Mouse (Mus musculus) limb, embryonic 11.5 days (tissue): Measurements from ENCODE around the gene Osbpl11. TPM values are rescaled to one million over a fixed set of nuclear protein-coding genes. Genes with fewer than 3 reads are reported as not detected.
"Not testable (repeated sequence)": the region's sequence is repeated elsewhere in the genome, so short reads cannot be mapped to it uniquely, and the experiment has no call there.

Experiments
- ATAC-seq: fragments of 200-750 bp; cut with Nextera tagmentation; 2 replicates; pipeline ENCODE4 v1.8.0; 2017; ENCODE audit warnings: low read depth; ENCODE audit not compliant: insufficient number of reproducible peaks, low FRiP score, low TSS enrichment
- DNase-seq: peaks from one replicate; pipeline ENCODE4 v3.0.0-alpha.2; 2015; ENCODE audit warnings: low spot score
- H3K27ac ChIP-seq: fragments of 300-500 bp; sonication (generic); replicated peaks from 2 replicates; pipeline ENCODE4 v1.5.1; 2014; ENCODE audit warnings: low read depth, mild to moderate bottlenecking, low read length
- H3K27me3 ChIP-seq: fragments of 300-500 bp; sonication (generic); 2 replicates; pipeline ENCODE4 v1.6.1; 2014; ENCODE audit warnings: mild to moderate bottlenecking, low read length, mixed read lengths; ENCODE audit not compliant: control insufficient read depth, insufficient read depth
- H3K36me3 ChIP-seq: fragments of 300-500 bp; sonication (generic); 2 replicates; pipeline ENCODE4 v1.6.1; 2014; ENCODE audit warnings: mild to moderate bottlenecking, low read length, moderate library complexity, mixed read lengths; ENCODE audit not compliant: control insufficient read depth, insufficient read depth
- H3K4me1 ChIP-seq: fragments of 300-500 bp; sonication (generic); 2 replicates; pipeline ENCODE4 v1.6.1; 2014; ENCODE audit warnings: low read length, mixed read lengths; ENCODE audit not compliant: control insufficient read depth, insufficient read depth
- H3K4me2 ChIP-seq: fragments of 300-500 bp; sonication (generic); 2 replicates; pipeline ENCODE4 v1.6.1; 2014; ENCODE audit warnings: low read depth, mild to moderate bottlenecking, moderate library complexity; ENCODE audit not compliant: severe bottlenecking
- H3K4me3 ChIP-seq: fragments of 300-500 bp; sonication (generic); 2 replicates; pipeline ENCODE4 v1.5.1; 2014; ENCODE audit warnings: low read depth, low read length
- H3K9ac ChIP-seq: fragments of 300-500 bp; sonication (generic); 2 replicates; pipeline ENCODE4 v1.6.1; 2014; ENCODE audit warnings: mild to moderate bottlenecking, low read length
- H3K9me3 ChIP-seq: fragments of 300-500 bp; sonication (generic); 2 replicates; pipeline ENCODE4 v1.6.1; 2016; ENCODE audit warnings: low read length; ENCODE audit not compliant: control insufficient read depth
- WGBS: fragments of 180-500 bp; shearing (Covaris S2); extraction: QIAGEN DNeasy Blood & Tissue Kit; methylation state at CpG from one replicate; pipeline ENCODE4 v1.1.7; 2014; 5-methylcytosine and 5-hydroxymethylcytosine counted together
- polyA plus RNA-seq: library from polyadenylated mRNA; unstranded; fragments of >200 nt; fragmentation: Nextera tagmentation; extraction: Ambion mirVana; gene quantifications from 2 replicates; pipeline ENCODE4 v1.2.1, GENCODE M21; 2014

The Osbpl11 gene
- polyA plus RNA-seq, 1 experiment from 2014 or later, result 23.3 TPM

GRCm38 (mm10) chr16:33195686-33196313 is 10.9 kb downstream of the Osbpl11 start:
- DNase-seq (no peak), ATAC-seq (no peak)
- H3K27ac ChIP-seq, result no peak overlapping the region
- peaks cover under 1% of the 10 kb centered on the region; the same call in 1 of the 2 replicates for H3K36me3 ChIP-seq
- no peak overlapping the region for H3K9ac ChIP-seq
- H3K4me3 ChIP-seq, result no peak overlapping the region
- no peak overlapping the region for H3K4me2 ChIP-seq
- H3K4me1 ChIP-seq, result no peaks in the 10 kb centered on the region
- H3K9me3 ChIP-seq, result no peaks in the 10 kb centered on the region
- WGBS, result 52% methylated on average over 4 of the region's 5 CpGs
- no peaks in the 10 kb centered on the region for H3K27me3 ChIP-seq

GRCm38 (mm10) chr16:33196578-33196977 is 11.7 kb downstream of the Osbpl11 start:
- H3K27ac ChIP-seq, result no peak overlapping the region
- no peak overlapping the region for H3K9ac ChIP-seq
- no peak overlapping the region for H3K4me2 ChIP-seq
- H3K4me3 ChIP-seq, result no peak overlapping the region
- DNase-seq, result no peak
- no peaks in the 10 kb centered on the region for H3K9me3 ChIP-seq
- no peak for ATAC-seq
- peaks cover 4% of the 10 kb centered on the region; the same call in 1 of the 2 replicates for H3K36me3 ChIP-seq
- H3K4me1 ChIP-seq, result no peaks in the 10 kb centered on the region
- WGBS, result 92% methylated on average over 6 of the region's 6 CpGs
- no peaks in the 10 kb centered on the region for H3K27me3 ChIP-seq

- no peak for ATAC-seq
- DNase-seq, result no peak
- H3K4me1 ChIP-seq, result no peaks in the 10 kb centered on the region
- WGBS, result 94% methylated on average over 8 of the region's 8 CpGs
- H3K27me3 ChIP-seq, result no peaks in the 10 kb centered on the region
- no peak overlapping the region for H3K4me2 ChIP-seq
- peaks cover 4% of the 10 kb centered on the region; the same call in 1 of the 2 replicates for H3K36me3 ChIP-seq
- no peak overlapping the region for H3K9ac ChIP-seq
- H3K27ac ChIP-seq, result no peak overlapping the region
- no peak overlapping the region for H3K4me3 ChIP-seq
- no peaks in the 10 kb centered on the region for H3K9me3 ChIP-seq
Measured at GRCm38 (mm10) chr16:33200589-33200988, 15.7 kb downstream of the Osbpl11 start.

GRCm38 (mm10) chr16:33210812-33211211 is 25.9 kb downstream of the Osbpl11 start:
- H3K4me3 ChIP-seq, result no peak overlapping the region
- no peaks in the 10 kb centered on the region for H3K27me3 ChIP-seq
- H3K4me1 ChIP-seq, result no peaks in the 10 kb centered on the region
- no peak overlapping the region for H3K9ac ChIP-seq
- H3K36me3 ChIP-seq, result peaks cover 16% of the 10 kb centered on the region; the same call in 1 of the 2 replicates
- H3K27ac ChIP-seq, result no peak overlapping the region
- WGBS, result 90% methylated on average over 2 of the region's 2 CpGs
- no peak for DNase-seq
- no peak overlapping the region for H3K4me2 ChIP-seq
- H3K9me3 ChIP-seq, result no peaks in the 10 kb centered on the region
- no peak for ATAC-seq

GRCm38 (mm10) chr16:33216313-33217003 is 31.6 kb downstream of the Osbpl11 start:
- Histone ChIP-seq H3K4me1 (no peaks in the 10 kb centered on the region), H3K9ac (no peak overlapping the region), H3K9me3 (no peaks in the 10 kb centered on the region; the same call in 1 of the 2 replicates), H3K27me3 (no peaks in the 10 kb centered on the region), H3K27ac (no peak overlapping the region), H3K36me3 (peaks cover 9% of the 10 kb centered on the region; the same call in 1 of the 2 replicates), H3K4me2 (no peak overlapping the region), H3K4me3 (no peak overlapping the region)
- 87% methylated on average over 9 of the region's 9 CpGs for WGBS
- no peak for DNase-seq
- no peak for ATAC-seq

- WGBS, result 75% methylated on average over 3 of the region's 3 CpGs
- ATAC-seq, H3K27me3 ChIP-seq, H3K9ac ChIP-seq, H3K4me2 ChIP-seq, H3K27ac ChIP-seq, H3K4me3 ChIP-seq, DNase-seq, H3K4me1 ChIP-seq, H3K36me3 ChIP-seq, H3K9me3 ChIP-seq: not testable (repeated sequence)
Measured at GRCm38 (mm10) chr16:33217553-33218085, 32.7 kb downstream of the Osbpl11 start.

GRCm38 (mm10) chr16:33222482-33222881 is 37.6 kb downstream of the Osbpl11 start:
- no peak overlapping the region for H3K27ac ChIP-seq
- no peak for DNase-seq
- 91% methylated on average over 3 of the region's 3 CpGs for WGBS
- no peak for ATAC-seq
- no peak overlapping the region for H3K4me3 ChIP-seq
- no peaks in the 10 kb centered on the region for H3K4me1 ChIP-seq
- H3K9ac ChIP-seq, result no peak overlapping the region
- H3K36me3 ChIP-seq, result peaks cover 6% of the 10 kb centered on the region; the same call in 1 of the 2 replicates
- no peak overlapping the region for H3K4me2 ChIP-seq
- H3K27me3 ChIP-seq, result no peaks in the 10 kb centered on the region
- no peaks in the 10 kb centered on the region; the same call in 1 of the 2 replicates for H3K9me3 ChIP-seq

GRCm38 (mm10) chr16:33224381-33224780 is 39.5 kb downstream of the Osbpl11 start:
- Histone ChIP-seq H3K4me3 (no peak overlapping the region), H3K4me1 (no peaks in the 10 kb centered on the region), H3K36me3 (peaks cover 6% of the 10 kb centered on the region; the same call in 1 of the 2 replicates), H3K27ac (no peak overlapping the region), H3K4me2 (no peak overlapping the region), H3K9me3 (no peaks in the 10 kb centered on the region; the same call in 1 of the 2 replicates), H3K27me3 (no peaks in the 10 kb centered on the region), H3K9ac (no peak overlapping the region)
- DNase-seq (no peak), ATAC-seq (no peak)
- 84% methylated on average over 5 of the region's 5 CpGs for WGBS
